Mouse (Mus musculus): ENCODE data around the gene Cd9. TPM values are rescaled to one million over a fixed set of nuclear protein-coding genes. Genes with fewer than 3 reads are reported as not detected.

Gene Cd9
- polyA plus RNA-seq, 1 experiment from 2014 or later, result 487 TPM

DNA sequence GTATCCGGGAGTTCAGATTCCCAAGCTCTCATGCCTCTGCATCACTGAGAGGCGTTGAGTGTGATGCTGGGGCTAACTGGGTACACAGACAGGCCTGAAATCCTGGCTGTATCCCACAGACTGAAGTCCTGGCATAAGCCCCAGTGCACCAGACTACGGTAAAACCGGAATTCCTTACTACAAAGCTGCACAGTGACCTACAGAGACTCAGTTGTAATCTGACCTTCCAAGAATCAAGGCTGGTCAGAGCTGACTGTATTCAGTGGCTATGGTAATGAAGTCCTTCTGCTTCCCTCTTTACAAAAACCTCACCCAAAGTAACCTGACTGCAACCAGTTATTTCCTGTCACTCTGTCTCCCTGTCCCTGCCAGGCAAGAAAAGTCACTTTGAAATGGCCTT, 47.4 kb downstream of the Cd9 start:
- WGBS, result 40% methylated on average over 4 of the region's 4 CpGs
- H3K27me3 ChIP-seq (ENCODE audit: control insufficient read depth, insufficient read depth, low read length), result no peaks in the 10 kb centered on the region
- DNase-seq (ENCODE audit: low spot score), result no peak
- H3K36me3 ChIP-seq (ENCODE audit: control insufficient read depth, insufficient read depth, low read length), result no peaks in the 10 kb centered on the region
- no peak overlapping the region for H3K27ac ChIP-seq (replicated peaks)
- H3K9me3 ChIP-seq (ENCODE audit: control insufficient read depth, low read length), result no peaks in the 10 kb centered on the region
- no peak for TF ChIP-seq CTCF (IDR thresholded peaks at IDR 0.05; ENCODE audit: low read depth)
- TF ChIP-seq EP300 (optimal IDR thresholded peaks at IDR 0.05), result no peak
- no peaks in the 10 kb centered on the region; the same call in 1 of the 2 replicates for H3K4me1 ChIP-seq (replicated peaks; ENCODE audit: control insufficient read depth, insufficient read depth)
- ATAC-seq (ENCODE audit: low FRiP score, low TSS enrichment), result peak; percentile 51; the same call in 1 of the 2 replicates
- H3K9ac ChIP-seq (ENCODE audit: low read length), result no peak overlapping the region
- H3K4me2 ChIP-seq (replicated peaks; ENCODE audit: low read depth), result no peak overlapping the region
- no peak overlapping the region for H3K4me3 ChIP-seq (ENCODE audit: low read depth, low read length)

DNA sequence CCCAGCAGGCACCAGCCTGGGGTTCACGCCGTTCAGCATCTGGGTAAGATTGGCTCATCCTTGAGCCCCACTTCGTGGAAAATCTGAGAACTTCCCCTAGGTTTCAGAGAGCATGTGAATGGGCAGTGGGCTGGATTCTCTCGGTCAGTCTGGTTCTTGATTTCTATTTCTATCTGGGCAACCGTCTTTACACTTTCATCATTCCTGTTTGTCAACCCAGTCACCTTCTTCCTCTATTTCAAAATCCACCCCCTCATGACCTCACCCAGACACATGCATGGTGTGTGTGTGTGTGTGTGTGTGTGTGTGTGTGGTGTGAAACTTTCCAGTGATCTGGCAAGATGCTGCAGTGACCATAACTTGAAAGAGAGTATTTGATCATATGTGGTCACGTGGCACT, 49.2 kb downstream of the Cd9 start:
- Histone ChIP-seq H3K9me3 (ENCODE audit: control insufficient read depth, low read length) (no peaks in the 10 kb centered on the region), H3K4me3 (ENCODE audit: low read depth, low read length) (no peak overlapping the region), H3K4me1 (replicated peaks; ENCODE audit: control insufficient read depth, insufficient read depth) (no peaks in the 10 kb centered on the region; the same call in 1 of the 2 replicates), H3K4me2 (replicated peaks; ENCODE audit: low read depth) (no peak overlapping the region), H3K9ac (ENCODE audit: low read length) (no peak overlapping the region), H3K27me3 (ENCODE audit: control insufficient read depth, insufficient read depth, low read length) (no peaks in the 10 kb centered on the region), H3K36me3 (ENCODE audit: control insufficient read depth, insufficient read depth, low read length) (no peaks in the 10 kb centered on the region), H3K27ac (replicated peaks) (no peak overlapping the region)
- TF ChIP-seq EP300 (optimal IDR thresholded peaks at IDR 0.05), result no peak
- TF ChIP-seq CTCF (IDR thresholded peaks at IDR 0.05; ENCODE audit: low read depth), result no peak
- ATAC-seq (ENCODE audit: low FRiP score, low TSS enrichment) (no peak), DNase-seq (ENCODE audit: low spot score) (no peak)
- WGBS, result 68% methylated on average over 6 of the region's 6 CpGs

DNA sequence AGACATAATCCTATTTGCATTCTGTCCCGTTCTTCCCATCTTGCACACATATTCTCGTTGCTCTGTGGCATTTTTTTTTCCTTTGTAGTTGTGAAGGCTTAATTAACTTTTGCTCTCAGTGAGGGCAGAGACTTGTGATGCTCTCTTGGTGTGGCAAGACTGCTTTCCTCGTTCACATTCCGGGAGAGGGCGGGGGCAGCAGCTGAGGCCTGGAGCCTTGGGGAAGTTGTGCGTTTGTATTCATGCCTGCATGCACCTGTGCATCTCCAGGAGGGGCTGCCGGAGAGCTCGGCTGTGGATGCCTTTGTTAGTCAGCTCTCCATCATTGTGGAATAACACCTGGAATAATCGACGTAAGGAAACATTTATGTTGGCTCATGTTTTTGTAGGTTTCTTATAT, 52.0 kb downstream of the Cd9 start:
- TF ChIP-seq EP300 (optimal IDR thresholded peaks at IDR 0.05) (no peak), CTCF (IDR thresholded peaks at IDR 0.05; ENCODE audit: low read depth) (no peak)
- Histone ChIP-seq H3K4me1 (replicated peaks; ENCODE audit: control insufficient read depth, insufficient read depth) (no peaks in the 10 kb centered on the region; the same call in 1 of the 2 replicates), H3K4me2 (replicated peaks; ENCODE audit: low read depth) (no peak overlapping the region), H3K9me3 (ENCODE audit: control insufficient read depth, low read length) (no peaks in the 10 kb centered on the region), H3K9ac (ENCODE audit: low read length) (no peak overlapping the region), H3K36me3 (ENCODE audit: control insufficient read depth, insufficient read depth, low read length) (no peaks in the 10 kb centered on the region), H3K4me3 (ENCODE audit: low read depth, low read length) (no peak overlapping the region), H3K27me3 (ENCODE audit: control insufficient read depth, insufficient read depth, low read length) (no peaks in the 10 kb centered on the region), H3K27ac (replicated peaks) (no peak overlapping the region)
- no peak for ATAC-seq (ENCODE audit: low FRiP score, low TSS enrichment)
- WGBS, result 45% methylated on average over 10 of the region's 10 CpGs
- DNase-seq (ENCODE audit: low spot score), result no peak

DNA sequence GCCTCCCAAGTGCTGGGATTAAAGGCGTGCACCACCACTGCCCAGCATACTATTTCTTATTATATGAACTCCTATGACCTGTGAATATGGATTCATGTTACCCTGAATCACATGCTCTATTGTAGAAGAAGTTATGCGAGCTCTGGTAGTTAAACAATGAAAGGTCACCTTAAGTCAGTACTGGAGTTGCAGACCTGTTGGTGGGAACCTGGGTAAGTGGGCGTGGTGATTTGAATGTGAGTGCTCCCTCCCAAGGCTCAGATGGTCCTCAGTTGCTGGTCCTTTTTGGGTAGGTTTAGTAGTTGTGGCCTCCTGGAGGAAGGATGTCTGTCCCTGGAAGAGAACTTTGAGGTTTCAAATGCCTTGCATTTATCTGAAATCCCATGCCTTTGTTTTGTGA, 57.8 kb downstream of the Cd9 start:
- ATAC-seq (ENCODE audit: low FRiP score, low TSS enrichment) (no peak), DNase-seq (ENCODE audit: low spot score) (no peak)
- Histone ChIP-seq H3K4me2 (replicated peaks; ENCODE audit: low read depth) (no peak overlapping the region), H3K36me3 (ENCODE audit: control insufficient read depth, insufficient read depth, low read length) (no peaks in the 10 kb centered on the region), H3K27ac (replicated peaks) (no peak overlapping the region), H3K9me3 (ENCODE audit: control insufficient read depth, low read length) (no peaks in the 10 kb centered on the region), H3K9ac (ENCODE audit: low read length) (no peak overlapping the region), H3K4me1 (replicated peaks; ENCODE audit: control insufficient read depth, insufficient read depth) (no peaks in the 10 kb centered on the region), H3K27me3 (ENCODE audit: control insufficient read depth, insufficient read depth, low read length) (no peaks in the 10 kb centered on the region), H3K4me3 (ENCODE audit: low read depth, low read length) (no peak overlapping the region)
- 81% methylated on average over 3 of the region's 3 CpGs for WGBS
- TF ChIP-seq EP300 (optimal IDR thresholded peaks at IDR 0.05) (no peak), CTCF (IDR thresholded peaks at IDR 0.05; ENCODE audit: low read depth) (no peak)

DNA sequence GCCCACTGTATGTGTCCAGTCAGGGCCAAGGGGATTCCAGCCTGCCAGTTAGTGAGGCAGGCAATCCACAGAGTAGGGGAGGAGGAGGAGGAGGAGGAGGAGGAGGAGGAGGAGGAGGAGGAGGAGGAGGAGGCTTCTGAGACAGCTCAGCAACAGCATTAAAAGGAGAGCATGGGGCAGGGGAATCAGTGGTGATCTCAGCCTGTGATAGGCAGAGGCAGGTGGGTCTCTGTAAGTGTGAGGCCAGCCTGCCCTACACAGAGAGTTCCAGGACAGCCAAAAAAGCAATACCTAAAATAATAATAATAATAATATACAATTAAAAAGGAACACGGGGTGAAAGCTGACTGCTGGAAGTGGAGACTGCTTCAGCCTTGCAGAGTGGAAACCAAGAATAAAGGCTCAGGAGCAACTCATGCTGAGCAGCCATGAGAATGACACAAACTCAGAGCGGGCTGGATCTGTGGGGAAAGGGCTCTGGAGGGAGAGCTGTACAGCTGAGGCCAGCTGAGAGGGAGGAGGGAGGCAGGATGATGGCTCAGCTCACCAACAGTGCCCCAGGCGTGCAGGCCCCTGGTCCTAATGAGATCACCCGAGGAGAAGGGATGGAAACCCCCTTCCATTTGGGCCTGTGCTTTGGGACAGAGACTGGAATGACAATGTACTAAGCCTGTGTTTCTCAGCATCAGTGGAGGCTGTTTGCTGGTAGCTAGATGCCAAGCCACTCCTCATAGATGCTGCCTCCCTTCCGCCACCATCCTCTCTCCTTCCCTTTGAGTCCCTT, 59.7 kb downstream of the Cd9 start:
- Histone ChIP-seq H3K4me1 (replicated peaks; ENCODE audit: control insufficient read depth, insufficient read depth) (no peaks in the 10 kb centered on the region), H3K27ac (replicated peaks) (no peak overlapping the region), H3K9ac (ENCODE audit: low read length) (no peak overlapping the region), H3K36me3 (ENCODE audit: control insufficient read depth, insufficient read depth, low read length) (no peaks in the 10 kb centered on the region), H3K4me2 (replicated peaks; ENCODE audit: low read depth) (no peak overlapping the region), H3K27me3 (ENCODE audit: control insufficient read depth, insufficient read depth, low read length) (no peaks in the 10 kb centered on the region), H3K4me3 (ENCODE audit: low read depth, low read length) (no peak overlapping the region), H3K9me3 (ENCODE audit: control insufficient read depth, low read length) (no peaks in the 10 kb centered on the region)
- TF ChIP-seq CTCF (IDR thresholded peaks at IDR 0.05; ENCODE audit: low read depth) (no peak), EP300 (optimal IDR thresholded peaks at IDR 0.05) (no peak)
- no peak for ATAC-seq (ENCODE audit: low FRiP score, low TSS enrichment)
- no peak for DNase-seq (ENCODE audit: low spot score)
- WGBS, result 72% methylated on average over 5 of the region's 5 CpGs

DNA sequence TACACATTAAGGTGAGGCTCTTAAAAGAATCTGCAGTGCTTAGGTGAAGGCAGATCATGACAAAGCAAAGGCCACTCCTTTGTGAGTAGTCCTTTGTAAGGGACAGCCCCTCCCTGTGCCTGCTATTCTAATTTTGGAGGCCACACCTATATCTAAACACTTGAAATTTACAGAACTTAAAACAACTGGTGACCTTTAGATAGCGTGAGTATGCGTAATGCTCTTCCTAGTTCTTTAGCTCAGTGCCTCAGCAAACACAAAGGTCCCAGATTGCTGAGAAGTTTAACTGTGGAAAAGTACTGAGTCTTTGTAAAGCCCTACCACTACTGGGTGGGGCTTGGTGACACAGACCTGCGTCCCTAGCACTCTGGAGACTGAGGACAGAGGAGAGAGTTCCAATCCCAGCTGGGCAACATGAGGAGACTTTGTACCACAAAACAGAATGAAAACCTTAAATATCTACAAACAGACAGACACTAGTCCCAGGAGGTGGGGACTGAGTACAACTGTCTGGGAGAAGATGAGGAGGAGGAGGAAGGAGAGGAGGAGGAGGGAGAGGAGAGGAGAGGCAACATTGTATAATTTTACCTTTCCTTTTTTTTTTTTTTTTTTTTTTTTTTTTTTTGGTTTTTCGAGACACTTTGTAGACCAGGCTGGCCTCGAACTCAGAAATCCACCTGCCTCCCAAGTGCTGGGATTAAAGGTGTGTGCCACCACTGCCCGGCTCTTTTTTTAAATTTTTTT, 60.7 kb downstream of the Cd9 start:
- TF ChIP-seq EP300 (optimal IDR thresholded peaks at IDR 0.05), result no peak
- TF ChIP-seq CTCF (IDR thresholded peaks at IDR 0.05; ENCODE audit: low read depth), result no peak

More for the DNA sequence above, 60.7 kb downstream of the Cd9 start:
- Histone ChIP-seq H3K9me3 (ENCODE audit: control insufficient read depth, low read length) (no peaks in the 10 kb centered on the region), H3K4me2 (replicated peaks; ENCODE audit: low read depth) (no peak overlapping the region), H3K36me3 (ENCODE audit: control insufficient read depth, insufficient read depth, low read length) (no peaks in the 10 kb centered on the region), H3K4me3 (ENCODE audit: low read depth, low read length) (no peak overlapping the region), H3K9ac (ENCODE audit: low read length) (no peak overlapping the region), H3K27me3 (ENCODE audit: control insufficient read depth, insufficient read depth, low read length) (no peaks in the 10 kb centered on the region), H3K27ac (replicated peaks) (peak overlapping the region; percentile 20; the same call in 1 of the 2 replicates), H3K4me1 (replicated peaks; ENCODE audit: control insufficient read depth, insufficient read depth) (no peaks in the 10 kb centered on the region)
- ATAC-seq (ENCODE audit: low FRiP score, low TSS enrichment), result peak; percentile 93
- DNase-seq (ENCODE audit: low spot score), result peak; percentile 57
- WGBS, result 52% methylated on average over 5 of the region's 6 CpGs

Measured in stomach, postnatal 0 days (tissue).